Mouse (Mus musculus) T-helper 17 cell (primary cell): ENCODE data around the gene Fanca.
"Not testable (repeated sequence)": the region's sequence is repeated elsewhere in the genome, so short reads cannot be mapped to it uniquely, and the experiment has no call there.

Experiments
- in situ Hi-C, 2 experiments: fragments of 300-600 bp; cut with MboI, MseI; formaldehyde crosslinking; loops; 1 replicate in 1 of 2; 2 replicates in 1 of 2; pipeline ENCODE4 v1.15.1; 2025; ENCODE audit warnings: high pct_unique_total_duplicates in 2 of 2

Fanca gene

DNA sequence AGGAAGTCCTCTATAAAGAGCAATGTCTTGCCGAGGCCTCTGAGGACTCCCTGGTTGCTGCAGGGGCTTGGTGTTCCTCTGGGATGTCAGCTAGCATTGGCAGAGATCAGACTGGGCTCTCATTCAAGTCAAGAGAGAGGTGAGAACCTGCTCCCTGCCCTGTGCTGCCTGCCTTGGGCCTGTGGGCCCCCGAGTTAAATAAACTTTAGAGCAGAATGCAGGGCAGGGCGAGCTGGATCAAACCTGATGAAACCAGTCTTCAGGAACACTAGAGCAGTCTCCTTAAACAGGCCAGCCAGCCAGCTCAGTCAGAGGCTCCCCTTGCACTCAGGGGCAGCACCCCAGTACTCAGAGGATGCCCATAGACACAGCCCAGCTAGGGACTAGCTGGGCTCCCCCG, 46.5 kb downstream of the Fanca start:
- in situ Hi-C loops: no loop called here

DNA sequence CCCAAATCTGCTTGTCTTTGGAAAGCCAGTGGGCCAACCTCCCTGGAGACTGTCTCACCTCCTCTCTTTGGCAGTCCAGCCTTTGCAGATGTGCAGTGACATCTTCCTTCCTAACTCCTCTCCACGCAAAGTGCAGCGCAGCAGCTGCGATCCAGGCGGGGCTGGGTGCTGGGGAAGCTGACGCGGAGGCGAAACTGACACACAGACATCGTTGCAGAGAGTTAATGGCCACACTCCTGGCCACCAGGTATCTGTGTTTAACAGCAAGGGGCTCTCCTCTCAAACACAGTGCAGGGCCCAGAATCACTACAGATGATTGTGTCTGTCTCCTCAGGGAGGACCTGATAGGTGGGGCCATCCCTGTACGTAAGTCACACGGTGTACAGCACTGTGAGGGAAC, 47.2 kb downstream of the Fanca start:
- in situ Hi-C loops: no loop called here

DNA sequence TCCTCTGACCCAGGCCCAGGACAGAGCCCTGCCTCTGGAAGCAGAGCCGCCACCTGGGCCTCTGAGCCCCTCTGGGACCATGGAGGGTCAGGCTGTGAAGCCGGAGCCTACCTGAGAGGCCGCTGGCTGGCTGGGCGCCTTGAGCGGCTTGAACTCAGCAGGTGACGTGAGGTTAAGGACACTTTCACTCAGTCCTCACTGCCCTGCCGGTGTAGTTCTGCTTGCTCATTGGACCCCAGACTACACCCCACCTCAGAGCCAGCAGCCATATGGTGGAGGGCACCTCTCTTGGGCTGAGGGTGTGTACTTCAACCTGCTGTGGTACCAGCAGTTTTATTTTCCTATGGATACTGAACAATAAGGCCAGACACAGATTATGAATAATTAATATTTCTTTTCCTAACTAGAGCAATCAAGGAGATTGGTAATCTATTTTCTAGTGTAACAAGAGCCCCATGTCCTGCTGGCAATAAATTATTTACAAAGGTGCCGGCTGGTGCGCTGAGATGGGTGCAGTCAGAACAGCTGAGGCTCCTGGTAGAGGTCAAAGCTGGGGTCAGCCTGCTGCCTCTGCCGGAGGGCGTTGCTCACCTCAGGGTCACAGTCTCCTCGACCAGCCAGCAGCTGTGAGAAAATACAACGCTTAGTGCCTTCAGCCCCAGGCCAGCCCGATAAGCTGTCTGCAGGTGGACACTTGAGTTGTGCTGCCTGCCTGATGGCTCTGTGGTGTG, 50.3 kb downstream of the Fanca start:
- in situ Hi-C loops: no loop called here

DNA sequence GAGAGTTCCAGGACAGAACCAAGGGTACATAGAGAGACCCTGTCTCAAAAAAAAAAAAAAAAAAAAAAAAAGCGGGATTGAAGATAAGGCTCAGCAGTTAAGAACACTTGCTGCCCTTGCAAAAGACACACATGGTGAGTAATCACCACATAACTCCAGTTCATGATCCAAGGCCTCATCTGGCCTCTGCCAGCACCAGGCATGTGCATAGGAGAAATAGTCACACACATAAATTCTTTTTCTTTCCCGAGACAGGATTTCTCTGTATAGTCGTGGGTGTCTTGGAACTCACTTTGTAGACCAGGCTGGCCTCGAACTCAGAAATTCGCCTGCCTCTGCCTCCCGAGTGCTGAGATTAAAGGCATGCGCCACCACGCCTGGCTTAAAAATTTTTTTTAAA, 60.8 kb downstream of the Fanca start:
- in situ Hi-C loops: not testable (repeated sequence)

DNA sequence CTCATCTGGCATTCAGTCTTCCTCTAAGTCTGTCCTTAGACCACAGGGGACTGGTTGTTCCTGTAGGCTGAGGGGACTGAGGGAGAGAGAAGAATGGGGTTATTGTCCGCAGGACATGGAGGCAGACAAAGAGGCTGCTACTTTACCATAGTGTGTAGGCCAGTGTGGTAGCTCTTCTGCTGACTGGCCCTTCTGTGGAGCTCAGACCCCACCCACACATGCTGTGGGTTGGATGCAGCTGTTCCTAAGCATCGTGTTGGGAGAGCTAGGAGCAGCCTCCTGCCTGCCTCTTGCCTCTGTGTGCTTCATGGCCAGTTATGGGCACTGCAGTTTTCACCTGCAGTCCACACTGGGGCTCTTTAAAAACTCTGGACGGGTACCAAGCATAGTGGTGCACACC, 61.3 kb downstream of the Fanca start:
- in situ Hi-C loops: no loop called here

DNA sequence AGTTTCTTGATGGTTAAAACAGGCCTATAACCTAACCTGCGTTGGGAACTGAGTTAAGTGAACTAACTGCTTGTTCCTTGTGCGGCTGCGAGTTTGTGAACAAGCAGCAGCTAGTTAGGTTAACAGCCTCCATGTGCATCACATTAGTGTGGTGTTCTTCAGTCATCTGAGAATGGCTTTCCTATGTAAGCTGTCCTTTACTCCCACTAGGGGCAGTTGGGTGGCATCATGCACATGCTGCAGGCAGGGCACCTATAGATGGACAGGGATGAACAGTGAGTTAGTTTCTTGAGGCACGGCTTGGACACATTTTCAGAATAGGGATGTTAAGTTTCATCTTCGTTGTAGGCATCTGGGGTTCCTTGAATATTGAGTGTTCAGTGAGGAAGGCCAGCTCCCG, 63.2 kb downstream of the Fanca start:
- in situ Hi-C loops: no loop called here

DNA sequence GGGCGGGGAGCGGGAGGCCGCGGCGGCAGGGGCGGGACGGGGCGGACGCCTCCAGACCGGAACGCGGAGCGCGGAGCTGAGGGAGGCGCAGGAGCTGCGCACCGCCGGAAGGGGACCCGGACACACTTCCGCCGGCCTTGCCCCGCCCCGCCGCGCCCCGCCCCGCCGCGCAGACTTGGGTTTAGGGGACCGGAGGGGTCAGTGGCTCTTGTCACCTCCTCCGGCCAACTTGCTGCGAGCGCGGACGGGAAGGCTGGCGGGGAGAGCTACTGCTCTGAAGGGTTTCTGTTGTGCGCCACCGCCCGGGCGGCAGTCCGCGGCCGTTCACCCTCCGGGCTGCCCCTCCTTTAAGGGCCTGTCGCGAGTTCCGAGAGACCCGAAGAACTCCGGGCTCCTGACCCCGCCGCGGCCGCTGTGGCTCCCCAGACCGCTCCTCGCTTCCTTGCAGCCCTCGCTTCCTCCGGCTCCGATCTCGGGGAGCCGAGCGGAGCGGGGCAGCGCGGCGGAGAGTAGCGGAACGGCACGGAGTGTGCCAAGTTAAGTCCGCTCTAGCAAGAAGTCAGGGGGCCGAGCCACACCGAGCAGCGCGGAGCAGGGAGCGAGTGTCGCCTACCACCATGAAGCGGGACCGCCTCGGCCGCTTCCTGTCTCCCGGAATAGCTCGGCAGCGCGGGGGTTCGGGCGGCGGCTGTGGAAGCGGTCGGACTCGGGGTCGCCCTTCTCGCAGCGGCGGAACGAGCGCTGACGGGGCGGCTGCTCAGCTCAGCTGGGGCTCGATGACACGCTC, 64.1 kb downstream of the Fanca start, which contains the start of the genes Zfp276 and Vps9d1:
Gene Zfp276, plus strand, starts transcription at position 97 of the 787 bp plus-strand sequence.
Gene Vps9d1, minus strand, starts transcription at position 250 of the 787 bp plus-strand sequence.
- in situ Hi-C loops: no loop called here

DNA sequence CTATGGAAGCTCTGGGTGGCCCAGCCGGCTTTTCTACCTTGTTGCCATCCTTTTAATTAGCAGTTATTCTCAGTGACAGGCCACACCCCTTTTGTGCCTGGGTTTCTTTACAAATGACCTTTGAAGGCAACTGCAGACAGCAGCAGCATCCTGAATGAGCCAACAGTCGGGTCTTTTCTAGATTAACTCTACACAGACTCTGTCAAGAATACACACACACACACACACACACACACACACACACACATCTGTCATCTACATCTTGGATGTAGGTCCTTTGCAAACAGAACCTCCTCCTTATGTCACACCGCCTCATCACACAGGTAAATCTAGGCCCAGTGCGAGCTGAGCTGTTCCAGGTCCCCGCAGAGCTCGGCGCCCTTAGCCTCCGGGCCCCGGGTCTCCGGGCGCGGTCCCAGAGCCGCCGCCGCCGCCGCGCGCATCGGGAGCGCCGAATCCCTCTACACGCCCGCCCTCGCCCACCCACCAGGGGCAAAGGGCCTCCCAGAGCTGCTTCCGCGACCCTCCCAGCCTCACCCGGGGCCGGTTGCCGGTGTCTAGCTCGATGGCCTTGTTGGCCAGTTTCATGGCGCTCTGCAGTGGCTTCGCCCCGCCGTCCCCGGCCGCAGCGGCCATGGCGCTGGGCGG, 64.8 kb downstream of the Fanca start:
- in situ Hi-C loops: no loop called here

DNA sequence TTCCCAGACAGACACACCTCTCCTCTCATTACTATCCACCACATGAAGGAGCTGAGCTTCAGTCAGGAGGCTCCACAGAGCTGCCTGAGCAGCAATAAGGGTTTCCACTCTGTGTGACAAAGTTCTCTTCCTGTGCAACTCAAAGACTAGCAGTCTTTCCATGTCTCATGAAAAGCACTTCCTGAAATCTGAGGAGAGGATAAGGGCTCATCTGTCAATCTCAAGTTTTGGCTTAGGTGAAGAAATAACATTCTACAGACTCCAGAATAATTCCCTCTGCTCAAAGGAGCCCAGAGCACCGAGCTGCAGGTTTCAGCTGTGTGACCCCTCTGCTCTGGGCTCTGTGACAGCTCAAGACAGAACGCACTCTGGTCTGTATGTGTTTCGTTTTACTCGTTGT, 65.5 kb downstream of the Fanca start:
- in situ Hi-C loops: no loop called here

DNA sequence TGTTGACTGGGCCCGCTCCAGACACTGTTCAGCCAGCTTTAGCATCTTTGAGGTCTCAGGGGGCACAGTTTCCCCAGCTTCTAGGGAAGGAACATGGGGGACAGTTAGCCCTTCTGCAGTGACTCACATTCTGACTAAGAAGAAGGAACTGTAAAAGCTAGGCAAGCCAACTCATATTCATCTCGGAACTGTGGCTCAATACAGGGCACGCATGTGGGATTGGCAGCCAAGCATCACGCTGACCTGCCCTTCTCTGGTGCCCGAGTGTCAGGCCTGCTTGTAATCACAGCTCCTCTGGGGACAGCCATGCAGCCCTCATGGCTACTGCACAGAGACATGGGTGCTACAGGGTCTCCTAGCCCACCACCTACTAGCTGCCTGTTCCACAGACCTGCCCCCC, 67.4 kb downstream of the Fanca start:
- in situ Hi-C loops: no loop called here

DNA sequence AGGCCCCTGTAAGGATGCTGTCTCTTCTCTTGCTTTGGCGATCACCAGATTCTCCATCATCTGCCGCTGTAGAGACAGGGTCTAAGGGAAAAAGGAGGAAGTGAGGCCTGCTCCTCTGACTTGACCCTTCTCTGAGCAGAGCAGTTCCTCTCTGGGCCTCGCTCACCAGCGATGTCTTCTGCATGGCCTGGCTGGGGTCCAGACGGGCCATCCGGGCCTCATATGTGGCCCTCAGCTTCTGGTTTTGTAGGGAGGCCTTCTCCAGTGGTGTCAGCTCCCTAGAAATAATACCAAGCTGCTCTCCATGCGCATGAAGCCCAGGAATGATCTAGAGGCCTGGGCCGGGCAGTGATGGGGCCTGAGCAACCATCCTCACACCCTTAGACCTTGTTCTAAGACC, 69.8 kb downstream of the Fanca start:
- in situ Hi-C loops: no loop called here

DNA sequence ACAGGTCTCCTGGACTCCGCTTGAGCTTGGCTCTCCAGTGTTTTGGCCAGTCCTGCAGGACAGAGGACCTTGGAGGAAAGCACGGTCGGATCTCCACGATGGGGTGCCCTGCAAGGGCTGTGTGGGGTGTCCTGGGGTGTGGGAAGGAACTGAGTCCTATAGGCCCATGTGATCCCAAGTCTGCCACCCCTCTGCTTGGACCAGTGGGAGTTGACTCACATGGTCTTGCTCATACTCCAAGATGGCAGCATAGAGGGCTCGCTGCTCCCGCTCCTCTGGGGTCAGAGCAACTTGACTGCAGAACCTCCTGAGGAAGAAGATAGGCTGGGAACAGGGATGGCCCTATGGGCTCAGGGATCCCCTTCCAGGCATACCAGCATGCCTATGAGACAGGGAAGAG, 70.6 kb downstream of the Fanca start:
- in situ Hi-C loops: no loop called here

DNA sequence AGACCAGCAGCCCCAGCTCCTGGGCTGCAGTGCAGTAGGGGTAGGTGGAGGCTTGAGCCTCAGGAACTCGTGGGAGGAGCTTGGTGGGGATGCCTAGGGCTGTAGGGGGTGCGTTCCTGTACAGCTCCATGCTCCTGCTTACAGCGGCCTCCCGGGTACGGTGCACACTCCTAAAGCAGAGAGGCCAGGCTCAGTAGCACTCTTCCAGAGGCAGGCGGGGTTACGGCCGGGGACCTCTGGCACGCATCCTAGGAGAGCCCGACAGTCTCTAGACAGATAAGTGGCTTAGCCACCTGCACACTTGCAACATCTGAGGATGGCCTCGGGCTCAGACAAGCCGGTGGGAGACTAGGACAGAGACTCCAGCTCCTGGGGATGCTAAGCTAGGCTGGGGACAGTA, 72.8 kb downstream of the Fanca start:
- in situ Hi-C loops: no loop called here

DNA sequence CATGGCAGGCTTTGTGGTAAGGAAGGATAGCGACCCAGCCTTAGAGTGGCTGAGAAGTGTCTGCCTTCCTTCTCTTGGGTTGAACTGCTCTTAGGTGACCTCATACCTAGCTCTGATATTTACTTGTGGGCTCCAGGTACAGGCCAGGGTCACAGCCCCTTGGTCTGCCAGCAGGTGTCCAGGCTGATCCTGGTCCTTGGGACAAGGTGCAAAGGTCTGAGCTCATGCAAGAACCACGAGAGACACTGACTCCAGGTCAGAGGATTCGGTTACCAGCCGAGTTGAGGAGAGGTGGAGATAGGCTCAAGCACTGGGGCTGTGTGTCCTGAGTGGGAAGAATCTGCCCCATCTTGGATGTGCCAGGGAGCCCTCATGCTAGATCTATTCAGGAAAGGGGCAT, 74.0 kb downstream of the Fanca start:
- in situ Hi-C loops: no loop called here

DNA sequence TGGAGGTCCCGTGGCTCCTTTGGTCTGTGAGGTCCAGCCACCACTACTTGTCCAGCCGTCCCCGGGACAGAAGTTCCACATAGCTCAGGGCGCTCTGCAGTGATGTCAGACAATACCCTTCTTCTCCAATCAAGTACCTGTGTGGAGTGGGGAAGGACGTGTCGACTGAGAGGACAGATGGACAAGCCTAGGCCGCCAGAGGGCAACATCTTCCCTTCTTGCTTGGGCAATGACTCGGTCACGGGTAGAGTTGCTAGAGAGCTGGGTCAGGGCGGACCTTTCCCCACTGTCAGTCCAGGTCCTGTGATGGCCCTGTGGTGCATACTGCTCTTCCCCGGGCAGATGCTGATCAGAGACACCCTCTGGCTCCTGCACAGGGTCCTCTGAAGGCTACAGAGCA, 75.3 kb downstream of the Fanca start:
- in situ Hi-C loops: no loop called here

DNA sequence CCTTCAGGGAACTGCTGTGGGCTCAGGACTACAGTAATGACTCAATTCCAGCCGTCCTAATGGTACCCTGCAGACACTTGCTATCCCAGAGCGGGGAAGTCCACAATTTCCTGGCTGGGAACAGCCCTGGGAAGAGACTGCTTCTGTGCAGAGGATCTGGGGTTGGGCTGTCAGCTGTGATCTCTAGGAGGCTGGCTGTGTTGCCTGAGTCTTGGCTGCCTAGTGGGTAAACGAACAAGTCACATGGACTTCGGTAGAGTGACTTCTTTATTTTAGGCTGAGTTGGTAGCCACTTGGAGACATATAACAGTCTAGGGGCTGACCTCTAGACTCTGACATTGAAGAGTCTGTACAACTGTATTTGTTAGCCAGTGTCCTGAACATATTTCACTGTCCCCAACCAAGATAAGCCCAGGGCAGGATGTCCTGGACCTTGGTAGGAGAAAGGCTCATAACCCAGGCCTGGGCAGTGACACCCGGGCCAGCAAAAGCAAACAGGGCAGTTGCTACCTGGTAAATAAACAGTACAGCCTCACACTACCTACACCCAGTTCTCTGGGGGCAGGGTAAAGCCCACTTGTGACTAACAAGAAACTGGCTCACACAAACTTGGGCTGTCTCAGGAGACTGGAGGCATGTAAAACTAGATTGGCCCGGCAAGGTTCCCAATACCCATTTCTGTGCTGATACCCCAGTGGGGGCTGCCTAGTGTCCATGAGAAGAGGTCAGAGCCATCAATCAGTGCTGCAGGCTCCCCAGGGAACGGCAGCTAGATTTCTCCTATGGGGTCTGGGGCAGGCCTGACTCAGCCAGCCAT, 76.1 kb downstream of the Fanca start:
- in situ Hi-C loops: no loop called here

DNA sequence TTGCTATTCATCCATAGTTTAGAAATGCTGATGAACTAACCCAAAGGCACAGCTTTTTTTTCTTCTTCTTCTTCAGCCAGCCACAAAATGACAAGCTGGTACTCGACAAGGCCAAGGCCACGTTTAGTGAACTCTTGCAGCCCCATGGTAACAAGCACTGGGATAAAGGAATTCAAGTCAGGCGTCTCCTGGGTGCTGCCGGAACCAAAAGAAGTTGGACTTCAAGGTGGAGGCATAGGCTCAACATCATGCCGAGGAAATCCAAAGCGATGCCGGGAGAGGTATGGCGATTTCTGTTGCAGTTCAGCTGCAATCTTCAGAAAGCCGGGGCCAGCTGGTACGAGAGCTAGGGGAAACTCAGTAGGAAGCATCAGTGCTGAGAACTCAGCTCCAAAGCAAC, 79.0 kb downstream of the Fanca start:
- in situ Hi-C loops: no loop called here

DNA sequence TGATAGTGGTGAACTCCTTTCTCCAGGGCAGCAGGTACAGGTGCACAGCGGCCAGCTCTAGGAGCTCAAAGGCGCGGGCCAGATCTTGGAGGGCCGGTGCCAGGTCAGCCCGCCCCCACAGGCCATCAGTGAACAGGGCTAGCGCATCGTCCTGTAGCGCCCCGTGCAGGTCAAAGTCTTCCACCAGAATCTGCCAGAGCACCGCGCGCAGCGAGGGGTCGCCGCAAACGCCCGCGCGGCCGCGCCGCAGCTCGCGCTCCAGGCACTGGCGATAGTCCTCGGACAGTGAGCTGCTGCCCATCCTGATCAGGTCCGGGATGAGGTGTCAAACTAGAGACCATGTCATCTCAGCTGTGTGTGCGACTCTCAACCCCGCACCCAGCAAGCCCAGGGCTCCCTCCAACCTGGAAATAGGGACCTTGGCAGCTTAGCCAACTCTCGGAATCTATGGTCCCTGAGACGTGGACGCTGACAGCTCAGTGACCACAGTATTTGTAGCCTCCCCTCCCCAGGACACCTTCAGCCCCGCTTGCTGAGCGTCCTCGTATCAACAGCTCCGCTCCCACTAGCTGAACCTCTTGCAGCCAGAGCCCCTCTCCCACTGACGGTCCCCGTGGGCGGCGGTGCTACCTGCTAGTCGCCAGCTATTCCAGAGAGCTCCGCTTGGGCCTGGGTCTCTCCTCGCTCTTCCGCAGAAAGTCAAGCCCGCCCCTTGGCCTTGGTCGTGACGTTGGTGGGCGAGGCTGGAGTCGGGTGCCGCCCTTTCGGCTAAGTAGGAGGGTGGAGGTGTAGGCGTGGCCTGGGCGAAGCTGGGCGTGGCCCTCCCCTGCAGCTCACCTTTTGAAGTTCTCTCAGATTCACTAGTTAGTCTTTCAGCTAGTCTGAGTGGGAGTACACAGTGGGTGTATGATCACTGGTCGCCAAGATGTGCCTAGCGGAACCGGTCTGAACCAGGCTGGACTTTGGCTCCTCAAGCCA, 82.6 kb downstream of the Fanca start, which contains the start of gene Spata2l:
Gene Spata2l, minus strand, starts transcription at position 714 of the 978 bp plus-strand sequence.
- in situ Hi-C loops: no loop called here

DNA sequence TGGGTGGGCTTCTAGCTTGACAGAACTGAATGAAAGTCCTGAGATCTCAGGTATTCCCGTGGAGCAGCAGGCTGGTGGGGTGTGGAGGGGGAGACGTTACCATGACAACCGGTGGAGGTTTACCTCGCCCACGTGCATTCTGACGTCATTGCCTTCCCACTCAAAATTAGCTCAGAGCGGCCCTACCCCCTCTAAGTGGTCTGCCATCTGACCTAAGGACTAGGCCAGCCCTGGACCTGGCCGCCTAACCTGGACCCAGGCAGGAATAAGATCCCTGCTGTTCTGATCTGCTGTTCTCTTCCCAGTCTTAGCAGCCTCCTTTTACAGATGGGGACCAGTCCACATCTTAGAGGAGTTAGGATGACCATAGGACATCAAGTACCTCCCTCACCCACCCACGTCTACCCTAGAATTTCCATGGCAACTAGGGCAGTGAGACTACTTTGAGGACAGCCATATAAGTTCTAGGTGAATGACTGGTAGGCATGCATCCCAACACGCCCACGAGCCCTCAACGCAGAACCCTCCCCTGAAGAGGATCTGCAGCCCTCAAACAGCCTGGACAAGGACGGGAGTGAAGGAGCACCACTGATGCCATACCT, 83.4 kb downstream of the Fanca start:
- in situ Hi-C loops: loop anchor here in 1 of 2 experiments (5.0 kb wide), 1 partner anchor 82 kb away; the partner anchor contains the start of gene Fanca

DNA sequence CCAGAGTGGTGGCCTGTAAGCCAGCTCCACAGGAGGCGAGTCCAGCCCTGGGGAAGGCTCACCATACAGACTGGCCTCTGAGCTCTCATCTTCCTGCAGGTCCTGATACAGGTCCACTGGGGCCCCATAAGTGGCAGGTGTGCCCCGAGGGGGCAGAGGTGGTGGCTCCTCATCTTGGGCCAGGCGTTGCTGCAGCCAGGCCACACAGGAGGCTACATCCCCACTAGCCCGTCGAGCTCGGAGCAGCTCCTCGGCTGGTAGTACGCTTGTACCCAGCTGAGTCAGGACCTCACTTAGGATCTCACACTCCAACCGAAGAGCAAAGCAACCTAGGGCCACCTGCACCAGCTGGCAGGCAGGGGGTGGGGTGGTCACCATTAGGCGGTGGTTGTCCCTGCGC, 84.6 kb downstream of the Fanca start:
- in situ Hi-C loops: loop anchor here in 1 of 2 experiments (5.0 kb wide), 1 partner anchor 84 kb away; the partner anchor contains the start of gene Fanca
